Mouse (Mus musculus): ENCODE measurements around the gene Stard5.

- TF ChIP-seq CTCF (IDR thresholded peaks at IDR 0.05; ENCODE audit: low read depth, low read length): no peak
- TF ChIP-seq GATA2 (IDR thresholded peaks at IDR 0.05; ENCODE audit: borderline replicate concordance, low read depth, low read length): no peak
- TF ChIP-seq POLR2AphosphoS5 (IDR thresholded peaks at IDR 0.05; ENCODE audit: insufficient replicate concordance, low read depth, low read length): no peak
- TF ChIP-seq GATA1 (IDR thresholded peaks at IDR 0.05; ENCODE audit: borderline replicate concordance, low read length): no peak
These were observed 13.1 kb upstream of the Stard5 start for GRCm38 (mm10) chr7:83618709-83619108.
